Mouse (Mus musculus) forebrain, postnatal 0 days (tissue): Measurements from ENCODE around the gene Emc1. TPM values are rescaled to one million over a fixed set of nuclear protein-coding genes. Genes with fewer than 3 reads are reported as not detected.
"Not testable (repeated sequence)": the region's sequence is repeated elsewhere in the genome, so short reads cannot be mapped to it uniquely, and the experiment has no call there.

Source experiments
- ATAC-seq: fragments of 200-750 bp; cut with Nextera tagmentation; 2 replicates; pipeline ENCODE4 v1.8.0; 2017; ENCODE audit warnings: mild to moderate bottlenecking, moderate library complexity
- DNase-seq: peaks from one replicate; pipeline ENCODE4 v3.0.0-alpha.2; 2015
- H3K27ac ChIP-seq: fragments of 300-500 bp; sonication (generic); 2 replicates; pipeline ENCODE4 v1.5.1; 2014; ENCODE audit warnings: low read depth, mild to moderate bottlenecking, antibody characterized with exemption, low read length, moderate library complexity, mixed read lengths
- H3K27me3 ChIP-seq: fragments of 300-500 bp; sonication (generic); 2 replicates; pipeline ENCODE4 v1.6.1; 2014; ENCODE audit warnings: mild to moderate bottlenecking, low read length, mixed read lengths; ENCODE audit not compliant: insufficient read depth
- H3K36me3 ChIP-seq: fragments of 300-500 bp; sonication (generic); 2 replicates; pipeline ENCODE4 v1.6.1; 2014; ENCODE audit warnings: mild to moderate bottlenecking, moderate library complexity; ENCODE audit not compliant: insufficient read depth
- H3K4me1 ChIP-seq: fragments of 300-500 bp; sonication (generic); 2 replicates; pipeline ENCODE4 v1.6.1; 2014; ENCODE audit warnings: antibody characterized with exemption; ENCODE audit not compliant: insufficient read depth
- H3K4me2 ChIP-seq: fragments of 300-500 bp; sonication (generic); 2 replicates; pipeline ENCODE4 v1.6.1; 2014; ENCODE audit warnings: low read depth, mild to moderate bottlenecking, moderate library complexity
- H3K4me3 ChIP-seq: fragments of 300-500 bp; sonication (generic); 2 replicates; pipeline ENCODE4 v1.5.1; 2014; ENCODE audit warnings: low read depth, low read length, mixed read lengths
- H3K9ac ChIP-seq: fragments of 300-500 bp; sonication (generic); 2 replicates; pipeline ENCODE4 v1.6.1; 2014; ENCODE audit warnings: mild to moderate bottlenecking
- H3K9me3 ChIP-seq: fragments of 300-500 bp; sonication (generic); 2 replicates; pipeline ENCODE4 v1.6.1; 2016; ENCODE audit warnings: low read length
- CTCF ChIP-seq: sonication (generic); IDR thresholded peaks from 2 replicates; pipeline ENCODE4 v1.5.1; 2016; ENCODE audit warnings: antibody characterized with exemption, control low read depth, low read depth
- WGBS: fragments of 180-500 bp; shearing (Covaris S2); extraction: QIAGEN DNeasy Blood & Tissue Kit; methylation state at CpG from one replicate; pipeline ENCODE4 v1.1.7; 2014; 5-methylcytosine and 5-hydroxymethylcytosine counted together
- polyA plus RNA-seq: library from polyadenylated mRNA; unstranded; fragments of >200 nt; fragmentation: Nextera tagmentation; extraction: Ambion mirVana; gene quantifications from 2 replicates; pipeline ENCODE4 v1.2.1, GENCODE M21; 2015
- total RNA-seq: library from RNA; depleted of rRNA; stranded (reverse); fragments of >200 nt; gene quantifications from 2 replicates; pipeline ENCODE4 v1.2.3, GENCODE M21; 2014

Emc1 gene
- total and polyA plus RNA-seq, 2 experiments from 2014 or later, result 41.4 to 65.8 TPM

DNA sequence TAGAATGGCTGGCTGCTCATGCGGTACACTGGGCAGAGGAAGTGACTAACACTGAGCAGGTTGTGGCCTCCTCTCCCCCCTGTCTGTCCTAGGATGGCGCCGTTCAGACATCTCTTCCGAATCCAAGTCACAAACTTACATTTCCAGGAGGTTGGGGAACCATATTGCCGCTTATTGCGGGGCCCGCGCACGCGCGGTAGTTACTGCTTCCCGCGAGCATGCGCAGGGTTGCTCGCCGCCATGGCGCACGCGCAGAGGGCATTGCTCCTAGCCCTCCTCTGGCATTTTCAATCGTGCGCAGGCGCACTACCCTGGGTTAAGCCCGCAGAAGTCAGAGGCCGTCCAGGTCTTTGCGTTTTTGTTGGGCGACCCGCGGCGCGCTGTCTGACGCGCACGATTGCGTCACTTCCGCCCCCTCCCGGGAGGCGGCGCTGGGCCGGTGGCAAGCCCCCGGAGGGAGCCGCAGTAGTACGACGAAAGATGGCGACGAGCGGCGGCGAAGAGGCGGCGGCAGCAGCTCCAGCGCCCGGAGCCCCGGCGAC lies 27.9 kb downstream of the Emc1 start:
- peak; percentile 96 for ATAC-seq
- H3K4me1 ChIP-seq, result peaks cover 5% of the 10 kb centered on the region; the same call in 1 of the 2 replicates
- DNase-seq, result peak; percentile 100
- no peaks in the 10 kb centered on the region for H3K27me3 ChIP-seq
- H3K4me3 ChIP-seq, result peak overlapping the region; percentile 66
- under 1% methylated on average over 51 of the region's 54 CpGs for WGBS
- H3K9me3 ChIP-seq, result no peaks in the 10 kb centered on the region
- H3K27ac ChIP-seq, result peak overlapping the region; percentile 70
- TF ChIP-seq CTCF, result peak; percentile 33; the same call in 1 of the 2 replicates
- H3K9ac ChIP-seq, result peak overlapping the region; percentile 71
- peak overlapping the region; percentile 85 for H3K4me2 ChIP-seq
- peaks cover 13% of the 10 kb centered on the region for H3K36me3 ChIP-seq

DNA sequence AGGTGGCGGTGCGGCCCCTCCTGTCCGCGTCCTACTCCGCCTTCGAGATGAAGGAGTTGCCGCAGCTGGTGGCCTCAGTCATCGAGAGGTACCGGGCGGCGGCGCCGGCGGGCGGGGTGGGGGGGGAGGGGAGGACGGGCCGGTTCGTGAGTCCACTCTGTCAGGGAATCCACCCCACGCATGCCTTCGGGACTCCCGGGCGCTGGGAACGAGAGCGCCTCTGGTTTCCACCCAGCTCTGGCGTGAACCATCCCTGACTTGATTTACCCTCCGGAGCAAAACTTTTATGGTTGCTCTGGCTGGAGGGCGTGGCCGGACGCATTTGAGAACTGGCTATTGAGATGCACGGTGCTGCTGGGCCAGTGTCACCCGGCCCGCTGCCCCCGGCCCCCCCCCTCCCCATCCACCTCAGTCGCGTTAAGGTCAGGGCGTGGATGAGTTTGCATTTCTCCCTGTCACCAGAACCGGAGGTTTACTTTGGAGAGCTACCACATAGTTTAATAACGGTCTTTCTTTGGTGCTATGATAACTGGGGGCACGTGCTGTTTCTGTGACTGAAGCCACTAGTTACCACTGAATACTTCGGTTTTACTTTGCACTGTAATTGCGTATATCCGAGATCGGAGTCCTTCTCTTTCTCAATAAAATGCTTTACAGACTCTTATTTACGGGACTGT lies 28.5 kb downstream of the Emc1 start:
- ATAC-seq, result peak; percentile 45

DNA sequence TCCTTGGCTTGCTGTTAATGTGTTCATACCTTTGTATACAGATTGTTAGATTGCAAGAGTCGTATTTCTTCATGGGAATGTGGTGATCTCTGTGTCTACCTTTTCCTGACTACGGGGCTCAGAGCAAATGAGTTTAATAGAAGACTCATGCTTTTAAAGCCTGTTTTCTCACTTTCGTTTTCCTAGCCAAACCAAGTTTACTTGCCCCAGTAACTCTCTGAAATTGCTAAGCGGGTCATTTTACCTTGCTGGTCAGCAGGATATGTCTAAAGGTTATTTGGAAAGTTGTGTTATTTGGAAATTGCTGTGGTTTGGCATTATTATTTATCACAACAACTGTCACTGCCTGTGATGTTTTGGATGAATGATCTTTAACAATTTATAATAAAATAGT lies 29.1 kb downstream of the Emc1 start:
- no peak for ATAC-seq
- H3K4me1 ChIP-seq, result peaks cover 5% of the 10 kb centered on the region; the same call in 1 of the 2 replicates
- H3K36me3 ChIP-seq, result peaks cover 3% of the 10 kb centered on the region; the same call in 1 of the 2 replicates

More for the DNA sequence above, 28.5 kb downstream of the Emc1 start:
- DNase-seq, result no peak
- H3K27me3 ChIP-seq, result no peaks in the 10 kb centered on the region
- peak overlapping the region; percentile 67; the same call in 1 of the 2 replicates for H3K27ac ChIP-seq
- no peaks in the 10 kb centered on the region for H3K9me3 ChIP-seq
- peak overlapping the region; percentile 66 for H3K4me3 ChIP-seq
- WGBS, result 4% methylated on average over 44 of the region's 44 CpGs
- H3K4me2 ChIP-seq, result peak overlapping the region; percentile 85
- peaks cover 5% of the 10 kb centered on the region; the same call in 1 of the 2 replicates for H3K4me1 ChIP-seq
- H3K36me3 ChIP-seq, result peaks cover 6% of the 10 kb centered on the region; the same call in 1 of the 2 replicates
- TF ChIP-seq CTCF, result no peak
- H3K9ac ChIP-seq, result peak overlapping the region; percentile 71

DNA sequence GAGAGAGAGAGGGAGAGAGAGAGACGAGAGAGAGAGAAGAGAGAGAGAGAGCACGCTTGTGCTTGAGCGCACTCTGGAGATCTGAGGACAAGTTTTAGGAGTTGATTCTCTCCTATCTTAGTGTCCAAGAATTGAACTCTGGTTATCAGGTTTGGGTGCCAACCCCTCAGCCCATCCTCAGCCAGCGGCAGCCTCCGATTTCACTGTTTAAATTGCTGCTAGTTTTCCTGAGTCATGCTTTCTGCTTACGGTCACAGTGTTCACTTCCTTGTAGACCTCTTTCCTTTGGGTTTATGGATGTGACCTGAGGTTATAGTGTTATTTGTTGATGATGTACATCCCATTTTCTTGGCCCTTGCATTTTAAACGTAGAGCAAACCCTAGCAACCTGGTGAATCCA lies 29.8 kb downstream of the Emc1 start:
- no peak for TF ChIP-seq CTCF
- no peaks in the 10 kb centered on the region for H3K27me3 ChIP-seq
- no peak overlapping the region for H3K4me3 ChIP-seq
- ATAC-seq (no peak), DNase-seq (no peak)
- WGBS, result 84% methylated on average over 7 of the region's 7 CpGs
- H3K4me1 ChIP-seq, result peaks cover 5% of the 10 kb centered on the region; the same call in 1 of the 2 replicates
- no peaks in the 10 kb centered on the region for H3K36me3 ChIP-seq
- no peak overlapping the region; the same call in 1 of the 2 replicates for H3K4me2 ChIP-seq
- H3K9me3 ChIP-seq, result no peaks in the 10 kb centered on the region
- no peak overlapping the region for H3K9ac ChIP-seq
- no peak overlapping the region for H3K27ac ChIP-seq

More for the DNA sequence above, 29.1 kb downstream of the Emc1 start:
- Histone ChIP-seq H3K4me3 (peak overlapping the region; percentile 66), H3K4me2 (peak overlapping the region; percentile 85), H3K27ac (no peak overlapping the region), H3K27me3 (no peaks in the 10 kb centered on the region), H3K9ac (peak overlapping the region; percentile 71), H3K9me3 (no peaks in the 10 kb centered on the region)
- no peak for DNase-seq
- TF ChIP-seq CTCF, result no peak
- WGBS, result 59% methylated on average over 4 of the region's 4 CpGs

DNA sequence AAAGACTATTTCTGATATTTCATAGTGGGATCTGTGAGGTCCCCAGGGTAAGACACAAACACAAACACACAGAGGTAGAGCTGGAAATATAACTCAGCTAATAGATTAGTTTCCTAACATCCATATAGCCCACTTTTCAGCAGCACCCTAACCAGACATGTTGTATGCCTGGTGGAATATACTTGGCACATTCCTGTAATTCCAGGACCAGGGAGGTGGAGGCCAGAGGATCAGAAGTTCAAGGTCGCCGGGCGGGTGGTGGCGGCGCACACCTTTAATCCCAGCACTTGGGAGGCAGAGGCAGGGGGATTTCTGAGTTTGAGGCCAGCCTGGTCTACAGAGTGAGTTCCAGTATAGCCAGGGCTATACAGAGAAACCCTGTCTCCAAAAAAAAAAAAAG lies 33.5 kb downstream of the Emc1 start:
- 90% methylated on average over 5 of the region's 5 CpGs for WGBS
- H3K4me1 ChIP-seq, H3K4me2 ChIP-seq, H3K9me3 ChIP-seq, H3K4me3 ChIP-seq, DNase-seq, H3K27me3 ChIP-seq, ATAC-seq, H3K27ac ChIP-seq, H3K9ac ChIP-seq: not testable (repeated sequence)
- peaks cover 14% of the 10 kb centered on the region for H3K36me3 ChIP-seq

DNA sequence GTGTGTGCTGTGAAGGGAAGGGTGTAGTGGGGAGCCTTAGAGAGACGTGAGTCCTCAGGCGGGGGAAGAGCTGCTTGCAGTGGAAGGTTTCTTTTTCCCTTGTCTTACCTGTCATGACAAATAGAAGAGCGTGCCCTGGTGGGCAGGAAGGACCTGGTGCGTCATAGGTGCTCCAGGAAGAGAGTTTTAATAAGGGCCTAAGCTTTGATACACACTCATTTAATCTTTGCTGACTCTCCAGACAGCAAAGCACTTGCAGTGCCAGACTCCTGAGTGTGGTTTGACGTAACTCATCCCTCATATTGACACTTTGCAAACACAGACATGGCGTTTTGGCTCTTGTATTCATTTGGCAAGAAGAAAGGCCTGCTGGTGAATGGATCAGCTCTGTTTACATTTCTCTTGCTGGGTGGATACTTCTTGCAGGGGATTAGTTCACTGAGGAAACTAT lies 34.5 kb downstream of the Emc1 start:
- no peak for DNase-seq
- WGBS, result 62% methylated on average over 6 of the region's 6 CpGs
- no peaks in the 10 kb centered on the region for H3K9me3 ChIP-seq

DNA sequence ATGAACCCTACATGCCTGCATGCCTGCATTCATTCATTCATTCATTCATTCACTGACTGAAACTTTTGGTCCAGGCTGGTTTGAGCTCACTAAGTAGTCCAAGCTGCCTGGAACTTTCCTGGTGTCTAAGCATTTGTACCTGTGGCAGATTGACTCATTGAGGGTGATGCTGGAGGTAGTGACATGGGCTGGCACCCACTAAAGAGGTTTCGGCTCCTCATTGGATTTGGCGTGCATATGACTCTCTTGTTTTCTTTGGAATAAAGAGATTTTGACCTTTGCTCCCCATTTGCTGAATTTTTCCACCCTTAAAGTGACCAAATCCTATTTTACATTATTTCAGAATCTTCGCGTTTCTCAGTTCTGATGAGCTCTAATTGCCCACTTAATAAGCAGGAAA lies 37.2 kb downstream of the Emc1 start:
- Histone ChIP-seq H3K4me2 (no peak overlapping the region), H3K27ac (no peak overlapping the region), H3K9me3 (no peaks in the 10 kb centered on the region), H3K4me3 (no peak overlapping the region), H3K36me3 (peaks cover 48% of the 10 kb centered on the region), H3K9ac (no peak overlapping the region), H3K27me3 (no peaks in the 10 kb centered on the region), H3K4me1 (no peaks in the 10 kb centered on the region)
- WGBS, result 86% methylated on average over 4 of the region's 4 CpGs
- ATAC-seq (no peak), DNase-seq (no peak)
- TF ChIP-seq CTCF, result no peak

More for the DNA sequence above, 34.5 kb downstream of the Emc1 start:
- H3K4me1 ChIP-seq, result no peaks in the 10 kb centered on the region
- ATAC-seq, result no peak
- H3K36me3 ChIP-seq, result peaks cover 25% of the 10 kb centered on the region
- no peak overlapping the region for H3K27ac ChIP-seq
- no peak overlapping the region for H3K4me3 ChIP-seq
- no peaks in the 10 kb centered on the region for H3K27me3 ChIP-seq
- H3K4me2 ChIP-seq, result no peak overlapping the region
- H3K9ac ChIP-seq, result no peak overlapping the region
- no peak for TF ChIP-seq CTCF
